Mouse (Mus musculus) kidney, postnatal 0 days (tissue): ENCODE measurements around the gene Polr2l. TPM values are rescaled to one million over a fixed set of nuclear protein-coding genes. Genes with fewer than 3 reads are reported as not detected.

Experiments used
- ATAC-seq: fragments of 200-750 bp; cut with Nextera tagmentation; replicated peaks from 2 replicates; pipeline ENCODE4 v1.8.0; 2017; ENCODE audit warnings: low read depth, moderate number of reproducible peaks, moderate TSS enrichment, moderate library complexity; ENCODE audit not compliant: low FRiP score
- DNase-seq: peaks from one replicate; pipeline ENCODE4 v3.0.0-alpha.2; 2016; ENCODE audit warnings: low spot score
- H3K27ac ChIP-seq: fragments of 300-500 bp; sonication (generic); 2 replicates; pipeline ENCODE4 v1.5.1; 2014; ENCODE audit warnings: mild to moderate bottlenecking
- H3K27me3 ChIP-seq: fragments of 300-500 bp; sonication (generic); 2 replicates; pipeline ENCODE4 v1.6.1; 2014; ENCODE audit warnings: low read length, mixed read lengths; ENCODE audit not compliant: insufficient read depth
- H3K36me3 ChIP-seq: fragments of 300-500 bp; sonication (generic); 2 replicates; pipeline ENCODE4 v1.6.1; 2014; ENCODE audit warnings: low read length, mixed read lengths; ENCODE audit not compliant: insufficient read depth
- H3K4me1 ChIP-seq: fragments of 300-500 bp; sonication (generic); replicated peaks from 2 replicates; pipeline ENCODE4 v1.6.1; 2014; ENCODE audit warnings: antibody characterized with exemption, low read length, mixed read lengths; ENCODE audit not compliant: insufficient read depth
- H3K4me2 ChIP-seq: fragments of 300-500 bp; sonication (generic); 2 replicates; pipeline ENCODE4 v1.6.1; 2014; ENCODE audit warnings: mild to moderate bottlenecking, low read length, moderate library complexity, mixed read lengths
- H3K4me3 ChIP-seq: fragments of 300-500 bp; sonication (generic); replicated peaks from 2 replicates; pipeline ENCODE4 v1.5.1; 2014; ENCODE audit warnings: low read depth, low read length
- H3K9ac ChIP-seq: fragments of 300-500 bp; sonication (generic); 2 replicates; pipeline ENCODE4 v1.6.1; 2014; ENCODE audit warnings: low read depth, low read length
- H3K9me3 ChIP-seq: fragments of 300-500 bp; sonication (generic); replicated peaks from 2 replicates; pipeline ENCODE4 v1.6.1; 2016; ENCODE audit warnings: low read length, inconsistent platforms, mixed read lengths
- CTCF ChIP-seq: IDR thresholded peaks from 2 replicates; pipeline ENCODE4 v1.5.1; 2016; ENCODE audit warnings: antibody characterized with exemption, low read depth, mild to moderate bottlenecking, moderate library complexity
- WGBS: fragments of 180-500 bp; shearing (Covaris S2); extraction: QIAGEN DNeasy Blood & Tissue Kit; methylation state at CpG from one replicate; pipeline ENCODE4 v1.1.7; 2014; 5-methylcytosine and 5-hydroxymethylcytosine counted together
- polyA plus RNA-seq: library from polyadenylated mRNA; unstranded; fragments of >200 nt; fragmentation: Nextera tagmentation; extraction: Ambion mirVana; gene quantifications from 2 replicates; pipeline ENCODE4 v1.2.1, GENCODE M21; 2015

Gene Polr2l
- polyA plus RNA-seq, 1 experiment from 2014 or later = 72.2 TPM

DNA sequence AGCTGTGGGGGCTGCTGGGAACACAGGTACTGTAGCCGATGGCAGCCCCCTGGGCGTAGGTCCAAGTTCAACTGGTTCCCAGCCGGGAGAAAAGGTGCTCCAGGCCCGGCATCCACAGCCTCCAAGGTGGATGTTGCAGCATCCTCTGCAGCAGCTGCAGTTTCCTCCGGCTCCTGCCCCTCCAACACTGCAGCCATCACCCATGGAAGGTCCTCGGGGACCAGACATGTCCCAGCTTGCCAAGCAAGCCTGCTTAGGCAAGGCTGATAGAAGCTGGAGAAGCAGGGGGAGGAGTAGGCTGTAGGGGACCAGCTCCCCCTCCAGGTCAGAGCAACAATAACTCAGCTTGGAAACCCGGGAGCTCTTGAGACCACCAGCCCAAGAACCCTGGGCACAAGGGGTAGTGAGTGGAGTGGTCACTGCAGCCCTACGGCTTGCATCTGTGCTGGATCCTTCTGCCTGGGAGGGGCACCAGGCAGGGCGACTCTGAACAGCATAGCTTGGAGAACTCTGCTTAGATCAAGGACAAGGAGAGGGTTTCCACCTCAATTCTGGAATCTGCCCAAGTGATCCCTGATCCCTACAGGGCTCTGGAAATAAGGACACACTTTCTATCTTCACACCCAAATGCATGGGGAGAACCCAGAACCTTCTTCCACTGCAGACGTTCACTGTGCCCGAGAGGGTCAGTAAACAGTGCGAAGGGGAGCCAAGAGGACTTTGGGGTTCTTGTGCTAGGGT lies 31.7 kb downstream of the Polr2l start:
- 9% methylated on average over 12 of the region's 12 CpGs for WGBS
- peak overlapping the region; percentile 88 for H3K4me2 ChIP-seq
- H3K9ac ChIP-seq = peak overlapping the region; percentile 61
- TF ChIP-seq CTCF = peak; percentile 59
- H3K9me3 ChIP-seq = no peaks in the 10 kb centered on the region
- peak; percentile 7; the same call in 1 of the 2 replicates for ATAC-seq
- peaks cover 5% of the 10 kb centered on the region; the same call in 1 of the 2 replicates for H3K36me3 ChIP-seq
- DNase-seq = peak; percentile 78
- H3K4me3 ChIP-seq = peak overlapping the region; percentile 44
- H3K27ac ChIP-seq = peak overlapping the region; percentile 27; the same call in 1 of the 2 replicates
- H3K4me1 ChIP-seq = peaks cover 20% of the 10 kb centered on the region; the same call in 1 of the 2 replicates
- H3K27me3 ChIP-seq = no peaks in the 10 kb centered on the region

DNA sequence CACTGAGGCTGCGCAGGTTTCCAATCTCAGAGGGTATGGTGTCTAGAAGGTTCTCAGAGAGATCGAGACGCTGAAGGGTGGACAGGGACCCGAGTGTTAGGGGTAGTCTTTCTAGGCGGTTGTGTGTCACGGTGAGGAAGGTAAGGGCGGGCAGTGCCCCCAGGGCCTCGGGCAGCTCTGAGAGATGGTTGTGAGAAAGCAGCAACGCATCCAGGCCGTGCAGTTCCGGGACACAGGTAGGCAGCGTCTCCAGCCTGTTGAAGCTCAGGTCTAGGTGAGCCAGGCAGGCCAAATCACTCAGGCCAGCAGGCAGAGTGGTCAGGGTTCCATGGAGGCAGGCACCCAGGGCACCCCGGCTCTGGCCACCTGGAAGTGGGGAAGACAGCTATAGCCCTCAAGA lies 32.7 kb downstream of the Polr2l start:
- Histone ChIP-seq H3K27me3 (no peaks in the 10 kb centered on the region), H3K4me2 (peak overlapping the region; percentile 88; the same call in 1 of the 2 replicates), H3K9ac (peak overlapping the region; percentile 61; the same call in 1 of the 2 replicates), H3K36me3 (peaks cover 5% of the 10 kb centered on the region; the same call in 1 of the 2 replicates), H3K9me3 (no peaks in the 10 kb centered on the region), H3K27ac (no peak overlapping the region), H3K4me3 (no peak overlapping the region), H3K4me1 (peaks cover 18% of the 10 kb centered on the region; the same call in 1 of the 2 replicates)
- DNase-seq (no peak), ATAC-seq (no peak)
- 89% methylated on average over 13 of the region's 13 CpGs for WGBS
- no peak for TF ChIP-seq CTCF

DNA sequence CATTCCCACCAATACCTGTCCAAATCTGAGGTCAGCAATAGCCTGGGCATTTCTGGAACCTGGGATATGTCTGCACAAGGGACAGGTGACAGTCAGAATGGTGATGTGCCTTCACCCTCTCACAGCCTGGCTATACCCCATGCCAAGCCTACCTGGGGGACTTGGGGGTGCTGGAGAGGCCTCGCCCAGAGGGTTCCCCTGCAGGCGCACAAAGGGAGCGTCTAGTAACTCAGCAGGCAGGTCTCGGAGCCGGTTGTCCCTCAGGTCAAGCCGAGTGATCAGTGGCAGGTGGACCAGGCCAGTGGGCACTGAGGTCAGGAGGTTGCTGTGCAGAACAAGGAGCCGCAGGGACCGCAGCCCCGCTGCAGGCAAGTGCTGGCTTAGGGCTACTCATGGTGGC lies 33.5 kb downstream of the Polr2l start:
- peaks cover 5% of the 10 kb centered on the region; the same call in 1 of the 2 replicates for H3K36me3 ChIP-seq
- no peak for TF ChIP-seq CTCF
- H3K4me3 ChIP-seq = no peak overlapping the region
- 86% methylated on average over 9 of the region's 9 CpGs for WGBS
- H3K9me3 ChIP-seq = no peaks in the 10 kb centered on the region
- no peak for ATAC-seq
- H3K27ac ChIP-seq = no peak overlapping the region
- H3K27me3 ChIP-seq = no peaks in the 10 kb centered on the region
- no peak for DNase-seq
- H3K9ac ChIP-seq = no peak overlapping the region
- peaks cover 23% of the 10 kb centered on the region for H3K4me1 ChIP-seq
- no peak overlapping the region for H3K4me2 ChIP-seq

DNA sequence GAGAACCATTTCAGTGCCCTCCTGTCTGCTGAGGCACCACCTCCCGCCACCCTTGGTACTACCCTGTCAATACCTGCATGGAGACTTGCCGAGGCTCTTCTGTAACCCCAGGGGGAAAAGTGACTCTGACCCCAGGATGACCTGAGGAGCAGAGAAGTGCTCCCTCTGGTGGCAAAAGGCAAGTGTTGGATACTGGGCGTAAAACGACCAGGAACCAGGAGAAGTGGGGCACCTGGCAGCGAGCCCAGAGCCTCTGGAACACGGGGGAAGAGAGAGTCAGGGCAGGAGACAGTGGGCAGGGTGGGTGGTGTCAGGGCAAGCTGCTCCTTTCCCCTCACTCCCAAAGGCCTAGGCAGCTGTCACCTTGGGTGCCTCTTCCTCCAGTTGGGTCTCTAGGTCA lies 34.3 kb downstream of the Polr2l start:
- DNase-seq (no peak), ATAC-seq (no peak)
- WGBS = 30% methylated on average over 6 of the region's 6 CpGs
- peak; percentile 82 for TF ChIP-seq CTCF
- Histone ChIP-seq H3K4me3 (no peak overlapping the region), H3K27ac (no peak overlapping the region), H3K4me2 (no peak overlapping the region), H3K4me1 (peaks cover 26% of the 10 kb centered on the region), H3K9ac (no peak overlapping the region), H3K36me3 (peaks cover 5% of the 10 kb centered on the region; the same call in 1 of the 2 replicates), H3K27me3 (no peaks in the 10 kb centered on the region), H3K9me3 (no peaks in the 10 kb centered on the region)

DNA sequence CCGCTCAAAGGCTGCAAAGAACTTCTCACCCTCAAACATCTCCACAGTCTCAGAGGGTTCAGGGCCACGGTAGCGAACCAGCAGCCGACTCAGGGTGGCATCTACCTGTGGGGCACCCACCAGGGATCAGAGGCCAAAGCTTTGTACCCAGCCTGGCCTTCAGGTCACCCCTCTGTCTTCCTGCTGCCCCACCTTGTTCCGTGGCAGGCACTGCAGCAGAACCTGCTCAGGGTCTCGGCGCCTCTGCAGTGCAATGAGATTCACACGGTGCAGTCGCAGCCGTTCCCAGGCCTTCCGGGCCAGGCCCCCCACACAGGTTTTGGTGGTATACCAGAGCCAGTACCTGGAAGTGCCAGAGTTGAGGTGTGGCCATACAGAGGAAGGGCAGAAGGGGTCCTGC lies 35.1 kb downstream of the Polr2l start:
- H3K4me2 ChIP-seq = no peak overlapping the region
- H3K9me3 ChIP-seq = no peaks in the 10 kb centered on the region
- H3K36me3 ChIP-seq = peaks cover 5% of the 10 kb centered on the region; the same call in 1 of the 2 replicates
- no peak for TF ChIP-seq CTCF
- no peaks in the 10 kb centered on the region for H3K27me3 ChIP-seq
- DNase-seq = no peak
- H3K4me3 ChIP-seq = no peak overlapping the region
- H3K27ac ChIP-seq = no peak overlapping the region
- WGBS = 96% methylated on average over 11 of the region's 11 CpGs
- no peak overlapping the region for H3K9ac ChIP-seq
- ATAC-seq = no peak
- peaks cover 30% of the 10 kb centered on the region for H3K4me1 ChIP-seq

DNA sequence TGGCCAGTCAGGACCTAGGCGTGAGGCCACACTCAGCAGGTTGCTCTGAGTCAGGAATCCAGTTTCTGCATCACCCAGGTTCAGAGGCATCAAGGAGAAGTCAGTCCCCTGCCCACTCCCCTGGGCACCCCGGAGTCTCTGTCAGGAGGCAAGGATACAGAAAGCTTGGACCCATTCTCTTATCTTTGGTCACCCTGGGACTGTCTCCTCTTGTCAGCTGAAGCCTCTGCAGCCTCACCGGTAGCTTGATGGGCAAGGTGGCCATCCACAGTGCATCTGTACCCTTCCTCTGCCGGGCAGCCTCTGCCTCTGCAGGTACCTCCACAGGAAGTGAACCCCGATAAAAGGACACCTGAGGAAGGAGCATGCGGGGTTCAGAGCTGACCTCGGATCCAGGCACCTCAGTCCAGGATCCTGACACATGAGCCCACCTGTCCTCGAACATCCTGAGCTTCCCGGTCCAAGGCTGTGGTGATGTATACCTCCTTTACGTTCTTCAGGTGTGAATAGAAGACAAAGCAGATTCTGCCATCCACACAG lies 35.7 kb downstream of the Polr2l start:
- no peak overlapping the region for H3K27ac ChIP-seq
- no peaks in the 10 kb centered on the region for H3K9me3 ChIP-seq
- H3K9ac ChIP-seq = no peak overlapping the region
- H3K4me2 ChIP-seq = no peak overlapping the region
- no peak overlapping the region for H3K4me3 ChIP-seq
- peaks cover 5% of the 10 kb centered on the region; the same call in 1 of the 2 replicates for H3K36me3 ChIP-seq
- no peaks in the 10 kb centered on the region for H3K27me3 ChIP-seq
- ATAC-seq (no peak), DNase-seq (no peak)
- 92% methylated on average over 10 of the region's 10 CpGs for WGBS
- peaks cover 35% of the 10 kb centered on the region for H3K4me1 ChIP-seq
- no peak for TF ChIP-seq CTCF
